Mouse (Mus musculus) adrenal gland (tissue): ENCODE results near the gene Tbl2.

Experiments used
- intact Hi-C: fragments of 180-260 bp; cut with DNase I; formaldehyde crosslinking; loops from one replicate; pipeline ENCODE4 v1.15.1; 2025
- microRNA-seq, 2 experiments: library from miRNA; unstranded; fragments of <30 nt; microRNA quantifications; one replicate each; pipeline ENCODE4; 2019

Gene Tbl2

GRCm38 (mm10) chr5:135185596-135185995 lies 36.1 kb downstream of the Tbl2 start:
- intact Hi-C loops, result loop anchor here (10.0 kb wide), 1 partner anchor 171 kb away; no protein-coding TSS in a partner anchor

- intact Hi-C loops, result loop anchor here (10.0 kb wide), 1 partner anchor 171 kb away; no protein-coding TSS in a partner anchor
Observed at GRCm38 (mm10) chr5:135186231-135186620, 36.8 kb downstream of the Tbl2 start.

DNA sequence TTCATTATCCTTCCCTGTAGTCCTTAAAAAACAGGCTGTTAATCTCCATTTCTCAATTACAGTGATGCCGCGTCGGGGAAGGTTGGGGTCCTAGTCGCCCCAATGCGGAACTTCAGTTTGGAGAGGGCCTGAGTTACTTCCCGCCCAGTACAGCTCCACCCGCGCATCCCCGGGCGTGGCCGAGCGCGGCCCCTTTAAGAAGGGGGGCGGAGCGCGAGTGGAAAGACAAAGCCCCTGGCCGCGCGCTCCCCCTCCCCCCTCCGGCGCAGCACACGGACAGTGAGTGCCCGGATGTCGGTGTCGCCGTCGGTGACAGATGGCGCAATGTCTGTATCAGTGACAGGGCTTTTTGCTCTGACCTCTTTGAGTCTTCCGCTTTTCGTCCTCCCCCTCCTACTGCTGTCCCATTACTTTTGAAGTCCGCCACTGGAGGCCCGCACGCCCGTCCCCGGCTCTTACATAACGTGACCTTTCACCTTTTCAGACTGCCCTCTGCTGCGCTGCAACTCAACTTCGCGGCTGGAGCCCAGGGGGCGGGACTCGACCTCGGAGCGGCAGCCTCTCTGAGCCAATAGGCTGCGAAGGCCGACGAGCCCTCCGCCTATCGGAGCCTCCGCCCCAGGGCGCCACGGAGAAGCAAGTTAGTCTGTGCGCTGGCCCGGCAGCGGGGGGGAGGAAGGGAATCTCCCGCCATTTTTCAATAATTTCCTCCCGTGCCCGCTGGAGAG lies 37.3 kb downstream of the Tbl2 start, which contains the start of gene Baz1b:
Gene Baz1b (plus strand): TSS at position 644 of the 728 bp plus-strand sequence.
- intact Hi-C loops, result loop anchor here (10.0 kb wide), 1 partner anchor 172 kb away; no protein-coding TSS in a partner anchor

DNA sequence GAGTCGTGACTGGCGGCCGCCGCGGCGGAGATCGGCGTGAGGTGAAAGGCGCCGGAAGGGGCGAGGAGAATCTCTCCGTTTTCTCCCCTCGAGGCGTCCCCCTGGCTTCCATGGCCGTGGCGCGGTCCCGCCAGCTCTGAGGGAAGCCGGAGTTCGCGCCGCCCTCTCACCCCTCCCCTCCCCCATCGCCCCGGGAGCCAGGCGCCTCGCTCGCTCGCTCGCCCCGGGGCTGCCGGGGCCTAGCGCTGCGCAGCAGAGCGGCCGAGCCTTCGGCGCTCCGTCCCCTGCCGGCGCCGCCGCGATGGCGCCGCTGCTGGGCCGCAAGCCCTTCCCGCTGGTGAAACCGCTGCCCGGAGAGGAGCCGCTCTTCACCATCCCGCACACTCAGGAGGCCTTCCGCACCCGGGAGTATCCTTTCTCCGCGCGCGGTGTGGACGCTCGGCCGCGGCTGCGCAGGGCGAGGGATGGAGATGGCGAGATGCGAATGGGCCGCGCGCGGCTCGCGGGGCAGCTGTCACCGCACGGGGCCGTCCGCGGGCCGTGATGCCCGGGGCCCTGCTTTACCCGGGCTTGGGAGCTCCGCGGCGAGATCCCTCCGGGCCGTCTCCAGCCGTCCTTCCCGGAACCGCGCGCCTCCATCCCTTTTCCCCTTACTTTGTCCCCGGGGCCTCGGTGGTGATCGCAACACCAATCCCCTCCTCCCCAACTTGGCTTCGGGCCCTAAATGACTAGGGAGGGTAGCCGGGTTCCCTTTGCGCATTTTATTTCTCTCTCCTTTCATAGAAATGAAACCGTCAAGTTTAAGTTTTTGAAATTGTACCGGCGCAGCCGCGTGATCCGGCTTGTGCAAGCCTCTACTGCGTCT lies 38.1 kb downstream of the Tbl2 start:
- intact Hi-C loops, result loop anchor here (10.0 kb wide), 1 partner anchor 173 kb away; no protein-coding TSS in a partner anchor

DNA sequence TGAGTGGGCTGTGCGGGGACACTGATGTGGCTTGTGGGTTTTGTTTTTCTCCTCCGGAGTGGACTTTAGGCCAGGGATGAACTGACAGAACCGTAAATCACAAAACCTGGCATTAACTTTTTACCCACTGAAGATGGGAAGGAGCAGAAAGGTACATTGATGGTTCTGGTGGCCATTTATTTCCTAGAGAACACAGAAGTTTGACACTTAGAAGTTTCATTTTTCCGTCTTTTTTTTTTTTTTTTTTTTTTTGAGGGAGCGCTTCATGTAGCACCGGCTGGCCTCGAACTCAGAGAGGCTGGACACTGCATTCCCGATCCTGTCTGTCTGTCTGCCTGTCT lies 38.7 kb downstream of the Tbl2 start:
- intact Hi-C loops, result loop anchor here (10.0 kb wide), 1 partner anchor 173 kb away; no protein-coding TSS in a partner anchor

DNA sequence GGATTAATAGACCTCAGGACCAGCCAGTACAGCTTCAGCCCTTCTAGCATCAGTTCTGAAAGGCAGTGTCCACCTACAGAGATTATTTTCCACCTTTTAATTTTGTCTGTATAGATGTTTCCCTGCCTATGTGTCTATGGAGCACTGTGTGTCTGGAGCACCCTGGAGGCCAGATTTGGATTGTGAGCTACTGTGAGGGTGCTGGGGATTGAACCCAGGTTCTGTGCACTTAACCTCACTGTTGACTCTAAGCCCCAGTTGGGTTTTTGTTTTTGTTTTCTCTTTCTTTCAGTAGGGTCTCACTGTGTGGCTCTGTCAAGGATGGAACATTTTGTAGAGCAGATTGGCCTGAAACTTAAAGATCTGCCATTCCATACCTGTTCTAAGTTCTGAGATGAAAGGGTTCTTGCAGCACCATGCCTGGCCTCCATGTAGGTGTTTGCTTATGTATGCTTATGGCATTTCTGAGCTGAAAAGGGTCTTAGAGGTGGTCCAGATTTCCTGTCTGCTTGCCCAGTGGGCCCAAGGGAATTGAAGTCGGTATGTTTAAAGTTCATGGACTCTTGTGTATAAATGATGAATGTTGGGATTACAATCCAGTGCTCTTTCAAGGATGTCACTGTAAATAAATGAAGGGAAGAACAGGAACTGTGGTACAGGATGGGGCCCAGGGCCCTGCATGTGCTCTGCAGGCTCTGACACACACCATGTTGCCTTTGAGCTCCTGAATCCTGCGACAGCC lies 40.0 kb downstream of the Tbl2 start:
- intact Hi-C loops, result loop anchor here (2.0 to 10.0 kb wide), 3 partner anchors 37 to 175 kb away; no protein-coding TSS in a partner anchor

DNA sequence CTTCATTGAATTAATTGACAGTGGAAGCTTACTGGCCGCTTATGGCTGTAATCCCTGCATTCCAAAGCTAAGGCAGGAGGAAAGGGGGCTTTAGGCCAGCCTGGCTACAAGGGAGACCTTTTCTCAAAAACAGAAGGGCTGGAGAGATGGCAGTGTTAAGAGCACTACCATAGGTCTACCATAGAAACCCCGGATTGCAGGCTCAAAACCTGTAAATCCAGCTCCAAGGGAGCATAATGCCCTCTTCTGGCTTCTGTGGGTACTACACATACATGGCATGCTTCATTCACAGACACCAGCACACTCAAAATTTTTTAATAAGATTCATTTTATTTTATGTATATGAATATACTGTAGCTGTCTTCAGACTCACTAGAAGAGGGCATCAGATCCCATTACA lies 42.2 kb downstream of the Tbl2 start:
- intact Hi-C loops, result loop anchor here (2.0 to 5.0 kb wide), 2 partner anchors 39 to 73 kb away; no protein-coding TSS in a partner anchor

DNA sequence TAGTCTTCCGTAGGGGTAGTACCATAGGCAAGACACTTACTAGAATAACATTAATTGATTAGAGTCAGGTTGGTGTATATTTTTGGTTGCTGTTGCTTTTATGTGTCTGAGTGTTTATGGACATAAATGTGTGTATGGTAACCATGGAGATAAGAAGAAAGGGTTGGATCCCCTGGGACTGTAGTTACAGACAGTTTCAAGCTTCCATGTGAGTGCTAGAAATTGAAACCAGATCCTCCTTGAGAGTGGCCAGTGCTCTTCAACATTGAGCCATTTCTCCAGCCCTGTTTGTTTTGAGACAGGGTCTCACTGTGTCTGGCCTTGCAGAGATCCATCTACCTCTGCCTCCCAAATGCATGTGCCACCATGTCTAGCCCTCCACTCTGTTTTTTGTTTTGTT lies 43.0 kb downstream of the Tbl2 start:
- intact Hi-C loops, result loop anchor here (5.0 kb wide), 1 partner anchor 40 kb away; no protein-coding TSS in a partner anchor

GRCm38 (mm10) chr5:135196367-135196766 lies 46.9 kb downstream of the Tbl2 start:
- intact Hi-C loops, result no loop called here

- intact Hi-C loops, result no loop called here
Observed at GRCm38 (mm10) chr5:135202763-135203162, 53.3 kb downstream of the Tbl2 start.

GRCm38 (mm10) chr5:135208197-135208596 lies 58.7 kb downstream of the Tbl2 start:
- intact Hi-C loops, result no loop called here

Small RNA genes lying within 50 kb of the gene (microRNA-seq; reads per million reads assigned to microRNA genes)
- 0 reads per million in 2 experiments for gene Gm25315
